Mouse (Mus musculus): ENCODE measurements around the gene Gc. TPM values are rescaled to one million over a fixed set of nuclear protein-coding genes. Genes with fewer than 3 reads are reported as not detected.

Gc gene
- not detected for total RNA-seq (2022)

- no peak for DNase-seq (ENCODE audit: low spot score in 2 of 2)
Observed at GRCm38 (mm10) chr5:89457554-89458062, at the start of gene Gc. Gene Gc, minus strand, starts transcription at chr5:89457898.

- no peak for DNase-seq (ENCODE audit: low spot score in 2 of 2)
Observed at GRCm38 (mm10) chr5:89500182-89500581, 42.5 kb upstream of the Gc start.

- no peak for DNase-seq (ENCODE audit: low spot score in 2 of 2)
Observed at GRCm38 (mm10) chr5:89492560-89492959, 34.9 kb upstream of the Gc start.

- DNase-seq (ENCODE audit: low spot score in 2 of 2): no peak
Observed at GRCm38 (mm10) chr5:89470483-89470882, 12.8 kb upstream of the Gc start.

- DNase-seq (ENCODE audit: low spot score in 2 of 2): no peak
Observed at GRCm38 (mm10) chr5:89467886-89468285, 10.2 kb upstream of the Gc start.

GRCm38 (mm10) chr5:89467045-89467444, 9.3 kb upstream of the Gc start:
- no peak for DNase-seq (ENCODE audit: low spot score in 2 of 2)

- DNase-seq (ENCODE audit: low spot score in 2 of 2): no peak
Observed at GRCm38 (mm10) chr5:89466275-89466674, 8.6 kb upstream of the Gc start.

GRCm38 (mm10) chr5:89461817-89462216, 4.1 kb upstream of the Gc start:
- no peak for DNase-seq (ENCODE audit: low spot score in 2 of 2)

GRCm38 (mm10) chr5:89459591-89459990, 1.9 kb upstream of the Gc start:
- DNase-seq (ENCODE audit: low spot score in 2 of 2): no peak

- no peak for DNase-seq (ENCODE audit: low spot score in 2 of 2)
Observed at GRCm38 (mm10) chr5:89458987-89459386, 1.3 kb upstream of the Gc start.

- no peak for DNase-seq (ENCODE audit: low spot score in 2 of 2)
Observed at GRCm38 (mm10) chr5:89455526-89455925, 2.2 kb downstream of the Gc start.

GRCm38 (mm10) chr5:89450798-89451197, 6.9 kb downstream of the Gc start:
- DNase-seq (ENCODE audit: low spot score in 2 of 2): no peak

GRCm38 (mm10) chr5:89449325-89449724, 8.4 kb downstream of the Gc start:
- DNase-seq (ENCODE audit: low spot score in 2 of 2): no peak

GRCm38 (mm10) chr5:89447978-89448377, 9.7 kb downstream of the Gc start:
- no peak for DNase-seq (ENCODE audit: low spot score in 2 of 2)

- peak in 1 of 2 experiments; percentile 2 for DNase-seq (ENCODE audit: low spot score in 2 of 2)
Observed at GRCm38 (mm10) chr5:89444360-89444759, 13.3 kb downstream of the Gc start.

GRCm38 (mm10) chr5:89411536-89411935, 46.2 kb downstream of the Gc start:
- no peak for DNase-seq (ENCODE audit: low spot score in 2 of 2)

GRCm38 (mm10) chr5:89407376-89408082, 50.2 kb downstream of the Gc start:
- no peak for DNase-seq (ENCODE audit: low spot score in 2 of 2)

GRCm38 (mm10) chr5:89405132-89405531, 52.6 kb downstream of the Gc start:
- no peak for DNase-seq (ENCODE audit: low spot score in 2 of 2)

- DNase-seq (ENCODE audit: low spot score in 2 of 2): no peak
Observed at GRCm38 (mm10) chr5:89390405-89390804, 67.3 kb downstream of the Gc start.

- DNase-seq (ENCODE audit: low spot score in 2 of 2): no peak
Observed at GRCm38 (mm10) chr5:89384204-89384603, 73.5 kb downstream of the Gc start.

- DNase-seq (ENCODE audit: low spot score in 2 of 2): no peak
Observed at GRCm38 (mm10) chr5:89381340-89381739, 76.4 kb downstream of the Gc start.

- DNase-seq (ENCODE audit: low spot score in 2 of 2): no peak
Observed at GRCm38 (mm10) chr5:89370140-89370539, 87.6 kb downstream of the Gc start.

GRCm38 (mm10) chr5:89368045-89368743, 89.5 kb downstream of the Gc start:
- no peak for DNase-seq (ENCODE audit: low spot score in 2 of 2)
